Mouse (Mus musculus): ENCODE data around the gene Hmcn1.

DNA sequence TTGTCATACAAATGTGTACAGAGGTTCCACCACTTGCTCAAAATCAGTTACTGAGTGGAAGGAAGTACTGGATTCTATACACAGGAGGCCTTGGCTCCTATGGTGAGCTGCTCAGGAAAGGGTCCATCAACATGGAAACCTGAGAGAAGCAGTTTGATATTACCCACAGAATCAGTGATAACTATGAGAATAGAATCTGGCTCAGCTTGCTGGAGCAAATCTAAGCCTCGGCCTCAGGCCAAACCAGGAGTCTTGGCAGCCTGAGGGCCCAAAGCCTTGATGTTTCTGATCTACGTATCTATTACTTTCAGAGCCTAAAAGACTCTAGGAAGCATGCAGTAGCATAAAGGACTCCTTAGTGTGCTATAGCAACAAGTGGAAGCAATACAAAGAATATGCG lies 220.3 kb downstream of the Hmcn1 start:
- TF ChIP-seq CTCF (IDR thresholded peaks at IDR 0.05; ENCODE audit: control insufficient read depth, insufficient read depth, insufficient read length) (no peak), CEBPB (IDR thresholded peaks at IDR 0.05; ENCODE audit: low read depth) (no peak), MYOG (IDR thresholded peaks at IDR 0.05; ENCODE audit: control insufficient read depth, extremely low read depth, insufficient read length) (no peak), USF1 (IDR thresholded peaks at IDR 0.05; ENCODE audit: low read depth) (no peak), MAX (IDR thresholded peaks at IDR 0.05) (no peak), MYOD1 (IDR thresholded peaks at IDR 0.05; ENCODE audit: control insufficient read depth, insufficient read length, low read depth) (no peak)
